Mouse (Mus musculus) lung, postnatal 14 days (tissue): Measurements from ENCODE around the gene Gnaq.
"Not testable (repeated sequence)": the region's sequence is repeated elsewhere in the genome, so short reads cannot be mapped to it uniquely, and the experiment has no call there.

Experiments used
- DNase-seq: peaks from one replicate; pipeline ENCODE4 v3.0.0; 2021

Gnaq gene

GRCm38 (mm10) chr19:16261631-16262030 is 129.0 kb downstream of the Gnaq start:
- peak; percentile 30 for DNase-seq

- DNase-seq = no peak
Observed at GRCm38 (mm10) chr19:16262340-16262739, 129.7 kb downstream of the Gnaq start.

- not testable (repeated sequence) for DNase-seq
Observed at GRCm38 (mm10) chr19:16267362-16267761, 134.7 kb downstream of the Gnaq start.

GRCm38 (mm10) chr19:16270236-16270635 is 137.6 kb downstream of the Gnaq start:
- no peak for DNase-seq

GRCm38 (mm10) chr19:16271002-16271401 is 138.4 kb downstream of the Gnaq start:
- DNase-seq = no peak

GRCm38 (mm10) chr19:16273021-16273420 is 140.4 kb downstream of the Gnaq start:
- no peak for DNase-seq

GRCm38 (mm10) chr19:16280231-16280630 is 147.6 kb downstream of the Gnaq start:
- DNase-seq = no peak

- no peak for DNase-seq
Observed at GRCm38 (mm10) chr19:16285051-16286028, 152.7 kb downstream of the Gnaq start.

- peak; percentile 30 for DNase-seq
Observed at GRCm38 (mm10) chr19:16286451-16287175, 154.0 kb downstream of the Gnaq start.

- DNase-seq = no peak
Observed at GRCm38 (mm10) chr19:16287307-16287706, 154.7 kb downstream of the Gnaq start.

GRCm38 (mm10) chr19:16287971-16288370 is 155.3 kb downstream of the Gnaq start:
- DNase-seq = no peak

GRCm38 (mm10) chr19:16291088-16291487 is 158.5 kb downstream of the Gnaq start:
- no peak for DNase-seq

GRCm38 (mm10) chr19:16292056-16292608 is 159.5 kb downstream of the Gnaq start:
- DNase-seq = no peak

GRCm38 (mm10) chr19:16292978-16293377 is 160.3 kb downstream of the Gnaq start:
- no peak for DNase-seq

GRCm38 (mm10) chr19:16300413-16300812 is 167.8 kb downstream of the Gnaq start:
- DNase-seq = no peak

- no peak for DNase-seq
Observed at GRCm38 (mm10) chr19:16301336-16301735, 168.7 kb downstream of the Gnaq start.

GRCm38 (mm10) chr19:16309031-16309430 is 176.4 kb downstream of the Gnaq start:
- no peak for DNase-seq

- peak; percentile 46 for DNase-seq
Observed at GRCm38 (mm10) chr19:16314295-16314821, 181.7 kb downstream of the Gnaq start.

GRCm38 (mm10) chr19:16315525-16315924 is 182.9 kb downstream of the Gnaq start:
- no peak for DNase-seq

- DNase-seq = no peak
Observed at GRCm38 (mm10) chr19:16318128-16318811, 185.6 kb downstream of the Gnaq start.

GRCm38 (mm10) chr19:16319986-16320385 is 187.4 kb downstream of the Gnaq start:
- no peak for DNase-seq

- DNase-seq = no peak
Observed at GRCm38 (mm10) chr19:16322986-16323385, 190.4 kb downstream of the Gnaq start.

GRCm38 (mm10) chr19:16324239-16324638 is 191.6 kb downstream of the Gnaq start:
- DNase-seq = no peak
